In the genomic region with DNA sequence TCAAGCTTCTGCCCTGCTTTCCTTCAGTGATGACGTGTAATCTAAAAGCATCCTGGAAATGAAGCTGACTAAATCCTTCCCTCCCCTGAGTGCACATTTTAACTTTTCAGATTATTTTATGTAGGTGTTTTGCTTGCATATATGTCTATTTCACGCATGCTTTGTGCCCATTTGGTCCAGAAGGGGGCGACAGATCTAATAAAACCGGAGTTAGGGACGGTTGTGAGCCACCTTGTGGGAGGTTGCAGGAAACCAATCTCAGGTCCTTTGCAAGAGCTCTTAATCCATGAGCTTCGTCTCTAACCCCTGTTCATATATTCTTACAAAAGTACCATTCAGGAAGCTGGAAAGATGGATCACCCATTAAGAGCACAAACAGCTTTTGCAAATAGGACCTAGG, we compare ENCODE assay signal across 8 mouse cellular contexts. TPM values are rescaled to one million over a fixed set of nuclear protein-coding genes. Genes with fewer than 3 reads are reported as not detected.
A peak's percentile ranks its signal among the peaks of the same experiment; 100 is the strongest.
DNase-seq lines count a peak whose midpoint lies in the region; ATAC-seq and TF ChIP-seq lines count a peak whose summit lies in the region.

No protein-coding gene starts in this region.

- TF ChIP-seq RAD21 in MEL (IDR thresholded peaks at IDR 0.05; ENCODE audit: low read depth, low read length): peak; percentile 66

- no peak for ATAC-seq in kidney, embryonic 14.5 days (ENCODE audit: low FRiP score, low TSS enrichment)
- ATAC-seq in midbrain, embryonic 11.5 days (ENCODE audit: low FRiP score): no peak

- H3K9ac ChIP-seq in kidney, embryonic 14.5 days (ENCODE audit: low read depth, low read length): no peak overlapping the region
- H3K9ac ChIP-seq in MEL (ENCODE audit: control insufficient read depth, low read depth, low read length, poor library complexity, severe bottlenecking): no peak overlapping the region
- H3K9ac ChIP-seq in midbrain, embryonic 11.5 days (ENCODE audit: low read length): no peak overlapping the region

- no peak overlapping the region for H3K4me2 ChIP-seq in kidney, embryonic 14.5 days (replicated peaks; ENCODE audit: low read depth, low read length)
- no peak overlapping the region for H3K4me2 ChIP-seq in midbrain, embryonic 11.5 days

- no peaks in the 10 kb centered on the region for H3K9me3 ChIP-seq in kidney, embryonic 14.5 days (ENCODE audit: control insufficient read depth, low read length)
- H3K9me3 ChIP-seq in MEL (replicated peaks; ENCODE audit: insufficient read depth, low read length): no peaks in the 10 kb centered on the region
- H3K9me3 ChIP-seq in midbrain, embryonic 11.5 days (ENCODE audit: control insufficient read depth, low read length): no peaks in the 10 kb centered on the region

- no peak overlapping the region for H3K27ac ChIP-seq in kidney, embryonic 14.5 days (ENCODE audit: low read depth, low read length)
- H3K27ac ChIP-seq in MEL (ENCODE audit: control insufficient read depth, low read depth, low read length): no peak overlapping the region
- no peak overlapping the region for H3K27ac ChIP-seq in midbrain, embryonic 11.5 days (ENCODE audit: low read depth, low read length)

- H3K4me3 ChIP-seq in kidney, embryonic 14.5 days (ENCODE audit: low read length): no peak overlapping the region
- no peak overlapping the region for H3K4me3 ChIP-seq in C2C12 (ENCODE audit: insufficient read depth, poor library complexity, severe bottlenecking)
- no peak overlapping the region for H3K4me3 ChIP-seq in MEL (ENCODE audit: control insufficient read depth in 1 of 2, insufficient read depth in 1 of 2, low read depth in 2 of 2, low read length in 2 of 2)
- no peak overlapping the region for H3K4me3 ChIP-seq in midbrain, embryonic 11.5 days (ENCODE audit: low read depth, low read length)

- H3K36me3 ChIP-seq in kidney, embryonic 14.5 days (ENCODE audit: control insufficient read depth, insufficient read depth, low read length): no peaks in the 10 kb centered on the region
- H3K36me3 ChIP-seq in C2C12 (ENCODE audit: control insufficient read depth, insufficient read depth) (no peaks in the 10 kb centered on the region), MEL (ENCODE audit: control insufficient read depth in 1 of 2, insufficient read depth in 2 of 2, low read length in 2 of 2) (no peaks in the 10 kb centered on the region)
- H3K36me3 ChIP-seq in midbrain, embryonic 11.5 days (ENCODE audit: control insufficient read depth, insufficient read depth, low read length): no peaks in the 10 kb centered on the region

- no peaks in the 10 kb centered on the region for H3K79me3 ChIP-seq in C2C12 (ENCODE audit: low read depth)

- no peaks in the 10 kb centered on the region for H3K4me1 ChIP-seq in kidney, embryonic 14.5 days (ENCODE audit: control insufficient read depth, insufficient read depth, low read length)
- no peaks in the 10 kb centered on the region for H3K4me1 ChIP-seq in MEL (ENCODE audit: control insufficient read depth in 1 of 2, insufficient read depth in 2 of 2, low read length in 2 of 2)
- no peaks in the 10 kb centered on the region for H3K4me1 ChIP-seq in midbrain, embryonic 11.5 days (ENCODE audit: control insufficient read depth, insufficient read depth, low read length)

- H3ac ChIP-seq in C2C12 (ENCODE audit: control insufficient read depth, insufficient read length, low read depth): no peak overlapping the region

- TF ChIP-seq EP300 in MEL (IDR thresholded peaks at IDR 0.05; ENCODE audit: low read depth in 1 of 2, low read length in 2 of 2): no peak

- TF ChIP-seq CTCF in C2C12 (IDR thresholded peaks at IDR 0.05; ENCODE audit: control insufficient read depth, insufficient read depth, insufficient read length) (peak; percentile 14), MEL (IDR thresholded peaks at IDR 0.05 in 2 of 3, conservative IDR thresholded peaks at IDR 0.05 in 1 of 3; ENCODE audit: control insufficient read depth in 1 of 3, insufficient read depth in 1 of 3, low read depth in 2 of 3, low read length in 3 of 3, poor library complexity in 1 of 3, severe bottlenecking in 1 of 3) (peak in 2 of 3 experiments; percentile 58 to 81)

- DNase-seq in kidney, adult 18-20 months: peak; percentile 29
- peak; percentile 87 for DNase-seq in MEL (ENCODE audit: low read depth, low spot score)
- peak; percentile 56 for DNase-seq in embryo, embryonic 9.5 days (ENCODE audit: extremely low spot score)
- peak; percentile 56 for DNase-seq in lung, postnatal 10 days
- DNase-seq in thymus, postnatal 4 days: peak; percentile 77
- DNase-seq in midbrain, embryonic 11.5 days (ENCODE audit: low spot score, missing footprints): no peak

- no peak for TF ChIP-seq POLR2A in MEL (IDR thresholded peaks at IDR 0.05; ENCODE audit: control insufficient read depth in 1 of 2, insufficient read depth in 1 of 2, low read depth in 1 of 2, low read length in 2 of 2, poor library complexity in 1 of 2)

- no peaks in the 10 kb centered on the region for H3K79me2 ChIP-seq in C2C12 (ENCODE audit: control insufficient read depth, insufficient read depth)
- H3K79me2 ChIP-seq in MEL (ENCODE audit: control insufficient read depth, insufficient read depth, low read length, poor library complexity): no peaks in the 10 kb centered on the region

- 34% methylated on average over 6 of the region's 6 CpGs for WGBS in kidney, embryonic 14.5 days
- 27% methylated on average over 6 of the region's 6 CpGs for WGBS in midbrain, embryonic 11.5 days

- H3K27me3 ChIP-seq in kidney, embryonic 14.5 days (ENCODE audit: control insufficient read depth, insufficient read depth, low read length): no peaks in the 10 kb centered on the region
- H3K27me3 ChIP-seq in C2C12 (ENCODE audit: control insufficient read depth, insufficient read depth, insufficient read length) (no peaks in the 10 kb centered on the region), MEL (ENCODE audit: control insufficient read depth in 1 of 2, insufficient read depth in 2 of 2, low read length in 2 of 2) (no peaks in the 10 kb centered on the region)
- no peaks in the 10 kb centered on the region for H3K27me3 ChIP-seq in midbrain, embryonic 11.5 days (ENCODE audit: control insufficient read depth, insufficient read depth, low read length)

TF ChIP-seq in C2C12, 6 proteins besides CTCF, POLR2A, EP300 and RAD21:
- TF ChIP-seq FOSL1 (IDR thresholded peaks at IDR 0.05; ENCODE audit: insufficient read depth, low read length, poor library complexity, severe bottlenecking): no peak
- TF ChIP-seq CEBPB (IDR thresholded peaks at IDR 0.05; ENCODE audit: low read depth): no peak
- TF ChIP-seq MAX (IDR thresholded peaks at IDR 0.05): no peak
- TF ChIP-seq MYOG (IDR thresholded peaks at IDR 0.05; ENCODE audit: control insufficient read depth, extremely low read depth, insufficient read length): no peak
- no peak for TF ChIP-seq MYOD1 (IDR thresholded peaks at IDR 0.05; ENCODE audit: control insufficient read depth, insufficient read length, low read depth)
- TF ChIP-seq USF1 (IDR thresholded peaks at IDR 0.05; ENCODE audit: low read depth): no peak

TF ChIP-seq in MEL, 35 proteins besides CTCF, POLR2A, EP300 and RAD21:
- TF ChIP-seq JUND (IDR thresholded peaks at IDR 0.05; ENCODE audit: low read depth, low read length) (0 out of 2 replicates have a peak, but pooled peaks have one; percentile 23), TAL1 (IDR thresholded peaks at IDR 0.05; ENCODE audit: low read length) (no peak), ZC3H11A (IDR thresholded peaks at IDR 0.05; ENCODE audit: low read depth, low read length) (peak; percentile 66), SIN3A (IDR thresholded peaks at IDR 0.05; ENCODE audit: low read length) (peak; percentile 39; the same call in 1 of the 2 replicates), SMC3 (IDR thresholded peaks at IDR 0.05; ENCODE audit: low read depth, low read length) (peak; percentile 97), MYC (IDR thresholded peaks at IDR 0.05; ENCODE audit: low read depth, low read length) (0 out of 2 replicates have a peak, but pooled peaks have one; percentile 58)

RNA-seq across cellular contexts. Expression of a gene that starts 1.6 kb away (rescaled TPM):
- 0.13 and 0.26 TPM in 2 replicates for polyA plus RNA-seq in kidney, embryonic 14.5 days (2014; fragmentation: Nextera tagmentation; extraction: Ambion mirVana)
- not detected for polyA plus RNA-seq in C2C12 (2012; fragmentation: generic; extraction: Trizol)
- 0.16 and 0.23 TPM in 2 replicates for total RNA-seq in MEL (2012; rRNA removed)
- polyA plus RNA-seq in MEL (2012; ENCODE audit: insufficient read depth in 1 of 2, insufficient read length in 2 of 2, low read depth in 1 of 2, low replicate concordance in 2 of 2, missing spikeins in 1 of 2): under 1 TPM in 1 of 2 experiments, not detected in 1; 0.40 TPM
- polyA plus RNA-seq in midbrain, embryonic 11.5 days (2014; fragmentation: Nextera tagmentation; extraction: Ambion mirVana): 0.25 TPM in 1 of 2 replicates, not detected in the other

RNA-seq across cellular contexts. Expression of a gene that starts 25.0 kb away (rescaled TPM):
- polyA plus RNA-seq in kidney, embryonic 14.5 days (2014; fragmentation: Nextera tagmentation; extraction: Ambion mirVana): 0.20 TPM in 1 of 2 replicates, not detected in the other
- 0.02 TPM for polyA plus RNA-seq in C2C12 (2012; fragmentation: generic; extraction: Trizol)
- total RNA-seq in MEL (2012; rRNA removed): not detected in 2 replicates
- not detected for polyA plus RNA-seq in MEL (2012; ENCODE audit: insufficient read depth in 1 of 2, insufficient read length in 2 of 2, low read depth in 1 of 2, low replicate concordance in 2 of 2, missing spikeins in 1 of 2)
- polyA plus RNA-seq in midbrain, embryonic 11.5 days (2014; fragmentation: Nextera tagmentation; extraction: Ambion mirVana): 0.08 and 0.10 TPM in 2 replicates

RNA-seq across cellular contexts. Expression of a gene that starts 37.9 kb away (rescaled TPM):
- 7.5 and 14.4 TPM in 2 replicates for polyA plus RNA-seq in kidney, embryonic 14.5 days (2014; fragmentation: Nextera tagmentation; extraction: Ambion mirVana)
- 10.0 TPM for polyA plus RNA-seq in C2C12 (2012; fragmentation: generic; extraction: Trizol)
- 5.4 and 7.8 TPM in 2 replicates for total RNA-seq in MEL (2012; rRNA removed)
- polyA plus RNA-seq in MEL (2012; ENCODE audit: insufficient read depth in 1 of 2, insufficient read length in 2 of 2, low read depth in 1 of 2, low replicate concordance in 2 of 2, missing spikeins in 1 of 2): 10 to 100 TPM in 1 of 2 experiments, not detected in 1; 13.4 TPM
- 4.9 and 5.9 TPM in 2 replicates for polyA plus RNA-seq in midbrain, embryonic 11.5 days (2014; fragmentation: Nextera tagmentation; extraction: Ambion mirVana)
